Mouse (Mus musculus) heart, postnatal 0 days (tissue): Measurements from ENCODE around the gene Myo9b.

Source experiments
- CTCF ChIP-seq: IDR thresholded peaks from 2 replicates; pipeline ENCODE4 v1.5.1; 2016; ENCODE audit warnings: antibody characterized with exemption, control low read depth, low read depth
- EP300 ChIP-seq: IDR thresholded peaks from 2 replicates; pipeline ENCODE4 v1.6.1; 2016; ENCODE audit warnings: antibody characterized with exemption, low read depth

GRCm38 (mm10) chr8:71381421-71381970 is 109.0 kb downstream of the Myo9b start, which contains the start of gene Nr2f6:
- TF ChIP-seq CTCF = no peak
- TF ChIP-seq EP300 = 0 out of 2 replicates have a peak, but pooled peaks have one; percentile 14
